Mouse (Mus musculus): ENCODE measurements around the gene Serpinf2.

DNA sequence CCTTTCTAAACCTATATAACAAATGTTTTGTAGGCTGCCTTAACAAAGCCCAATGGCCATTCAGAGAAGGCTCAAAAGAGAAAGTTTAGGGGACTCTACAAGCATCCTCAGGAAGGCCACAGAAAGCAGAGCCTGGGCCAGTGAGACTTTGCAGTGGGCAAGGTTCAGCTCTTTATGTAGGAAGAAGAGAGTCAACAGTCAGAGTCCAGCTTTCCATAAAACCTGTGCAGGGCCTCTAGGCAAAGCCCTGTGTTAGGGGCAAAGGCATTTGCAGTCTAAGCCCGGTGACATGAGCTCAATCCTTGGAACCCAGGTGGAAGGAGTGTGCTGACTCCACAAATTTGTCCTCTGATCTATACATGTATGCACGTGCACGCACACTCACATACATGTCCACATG, 14.9 kb downstream of the Serpinf2 start:
- TF ChIP-seq CTCF (conservative IDR thresholded peaks at IDR 0.05; ENCODE audit: insufficient read depth, insufficient read length, low read depth, low read length) (no peak), POLR2A (IDR thresholded peaks at IDR 0.05; ENCODE audit: low read depth, low read length) (no peak)

Data from kidney, adult 2 months (tissue).